Mouse (Mus musculus): ENCODE results near the gene Cdkn2b. TPM values are rescaled to one million over a fixed set of nuclear protein-coding genes. Genes with fewer than 3 reads are reported as not detected.

Gene Cdkn2b
- total RNA-seq, 2 experiments from 2014 or later: not detected

DNA sequence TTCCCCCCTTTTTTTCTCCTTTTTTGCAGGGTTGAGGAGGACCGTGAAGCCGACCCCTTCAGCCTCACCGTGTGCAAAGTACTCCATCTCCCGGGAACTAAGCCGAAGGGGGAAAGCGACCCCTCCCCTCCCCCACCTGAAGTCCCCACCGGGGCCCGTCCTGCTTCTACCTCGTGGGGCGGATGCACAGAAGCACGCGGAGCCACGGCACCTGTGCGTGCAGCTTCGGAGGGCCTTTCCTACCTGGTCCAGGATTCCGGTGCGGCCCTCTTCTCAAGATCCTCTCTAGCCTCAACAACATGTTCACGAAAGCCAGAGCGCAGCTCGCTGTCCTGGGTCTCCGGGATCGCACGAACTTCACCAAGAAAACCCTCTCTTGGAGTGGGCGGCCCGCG lies 16.8 kb downstream of the Cdkn2b start:
- no peak for ATAC-seq (ENCODE audit: poor library complexity, severe bottlenecking)

DNA sequence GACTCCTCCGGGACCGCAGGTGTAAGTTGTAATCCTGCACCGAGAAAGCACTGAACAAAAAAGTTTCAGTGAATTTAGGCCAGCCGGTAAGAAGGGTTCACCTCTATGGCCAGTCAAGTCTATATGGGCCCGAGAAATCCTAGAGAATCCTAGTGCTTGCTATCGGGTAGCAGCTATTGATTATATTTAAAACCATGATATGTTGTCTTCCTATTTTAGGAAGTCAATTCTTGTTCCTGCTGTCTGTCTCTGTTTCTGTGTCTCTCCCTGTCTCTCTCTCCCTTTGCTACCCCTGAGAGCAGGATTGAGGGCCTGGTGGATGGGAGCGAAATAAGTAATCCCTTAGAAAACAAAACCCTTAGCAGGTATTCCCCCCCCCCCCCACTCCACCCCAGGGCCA lies 17.3 kb downstream of the Cdkn2b start:
- no peak for ATAC-seq (ENCODE audit: poor library complexity, severe bottlenecking)

DNA sequence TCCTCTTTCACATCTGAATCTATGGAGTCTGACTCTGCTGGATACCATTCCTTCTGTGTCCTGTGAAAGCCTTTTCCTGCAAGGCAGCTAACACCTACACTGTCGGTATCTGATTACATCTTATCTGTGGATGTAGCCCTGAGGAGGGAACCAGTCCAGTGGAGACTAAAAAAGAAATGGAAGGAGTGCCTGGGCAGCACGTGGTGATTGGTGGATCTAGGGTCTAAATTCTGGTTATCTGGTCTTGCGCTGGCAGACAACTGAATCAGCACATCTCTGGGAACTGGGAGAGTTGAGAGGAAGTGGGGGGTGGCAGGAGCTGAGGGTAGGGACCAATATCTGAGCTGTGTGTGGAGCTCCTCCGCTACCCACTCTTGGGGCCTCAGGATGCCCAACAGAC lies 21.8 kb downstream of the Cdkn2b start:
- ATAC-seq (ENCODE audit: poor library complexity, severe bottlenecking): no peak

DNA sequence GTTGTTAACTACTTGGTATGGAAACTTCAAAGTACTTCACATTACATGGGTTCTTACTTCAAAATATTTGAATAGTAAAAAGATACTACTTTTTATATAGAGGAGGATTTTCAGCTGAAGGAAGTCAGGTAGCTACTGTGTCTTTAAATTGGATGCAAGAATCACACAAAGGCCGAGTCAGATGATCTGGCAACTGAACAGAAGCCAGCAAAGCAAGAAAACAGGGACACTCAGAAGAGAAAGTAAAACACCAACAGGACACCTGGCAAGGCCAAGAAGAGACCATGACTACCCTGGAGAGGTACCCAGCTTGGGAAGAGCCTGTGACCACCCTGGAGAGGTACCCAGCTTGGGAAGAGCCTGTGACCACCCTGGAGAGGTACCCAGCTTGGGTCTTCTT lies 24.3 kb downstream of the Cdkn2b start:
- no peak for ATAC-seq (ENCODE audit: poor library complexity, severe bottlenecking)

DNA sequence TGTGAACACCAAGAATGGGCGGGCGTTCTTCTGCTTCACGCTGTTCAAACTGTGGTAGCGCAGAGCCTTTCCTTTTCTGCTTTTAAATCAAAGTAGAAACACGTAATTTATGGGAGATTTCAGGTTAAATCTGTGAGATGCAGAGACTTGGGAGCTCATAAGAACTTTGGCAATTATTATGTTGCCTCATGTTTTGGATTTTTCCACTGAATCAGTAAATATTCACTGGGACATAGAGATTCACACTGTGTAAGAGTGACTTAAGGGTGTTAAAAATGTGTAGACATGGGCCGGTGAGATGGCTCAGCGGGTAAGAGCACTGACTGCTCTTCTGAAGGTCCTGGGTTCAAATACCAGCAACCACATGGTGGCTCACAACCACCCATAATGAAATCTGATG lies 25.2 kb downstream of the Cdkn2b start:
- ATAC-seq (ENCODE audit: poor library complexity, severe bottlenecking): no peak

DNA sequence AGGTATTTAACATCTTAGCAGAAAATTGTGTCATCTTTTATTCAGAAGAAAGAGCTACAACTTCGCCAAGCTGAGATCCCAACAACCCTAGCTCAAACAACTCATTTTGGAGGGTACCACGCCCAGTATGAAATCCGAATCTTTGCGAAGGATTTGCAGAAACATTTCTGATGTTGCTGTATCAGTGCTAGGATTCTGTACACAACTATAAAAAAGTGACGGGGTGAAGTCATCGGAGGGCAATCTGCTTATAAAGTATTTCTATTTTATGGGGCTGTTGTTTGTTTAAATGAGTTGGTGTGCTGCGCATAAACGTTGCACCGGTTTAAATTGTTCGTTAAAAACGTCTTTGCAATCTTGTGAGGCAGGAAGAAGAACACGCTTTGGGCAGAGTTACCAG lies 28.2 kb downstream of the Cdkn2b start:
- no peak for ATAC-seq (ENCODE audit: poor library complexity, severe bottlenecking)

DNA sequence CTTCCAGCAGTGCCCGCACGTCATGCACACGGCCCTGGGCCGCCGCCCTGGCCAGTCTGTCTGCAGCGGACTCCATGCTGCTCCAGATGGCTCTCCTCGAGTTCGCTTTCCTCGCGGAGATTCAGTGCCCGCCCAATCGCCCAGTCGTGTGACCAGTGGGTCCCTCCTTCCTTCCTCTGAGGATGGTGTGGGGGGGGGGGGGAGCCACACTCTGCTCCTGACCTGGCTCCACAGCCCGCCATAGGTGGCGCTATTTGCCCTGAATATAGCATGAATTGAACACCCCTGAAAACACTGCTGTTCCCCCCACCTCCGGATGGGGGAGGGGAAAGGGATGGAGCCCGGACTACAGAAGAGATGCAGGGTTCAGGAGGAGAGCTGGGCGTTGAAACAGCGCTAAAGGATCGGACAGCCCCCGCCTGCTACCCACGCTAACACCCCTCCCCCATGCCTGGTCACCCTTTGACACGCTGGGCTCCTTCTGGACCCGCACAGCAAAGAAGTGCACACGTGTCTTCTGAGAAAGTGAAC lies 28.7 kb downstream of the Cdkn2b start:
- ATAC-seq (ENCODE audit: poor library complexity, severe bottlenecking): peak; percentile 66

DNA sequence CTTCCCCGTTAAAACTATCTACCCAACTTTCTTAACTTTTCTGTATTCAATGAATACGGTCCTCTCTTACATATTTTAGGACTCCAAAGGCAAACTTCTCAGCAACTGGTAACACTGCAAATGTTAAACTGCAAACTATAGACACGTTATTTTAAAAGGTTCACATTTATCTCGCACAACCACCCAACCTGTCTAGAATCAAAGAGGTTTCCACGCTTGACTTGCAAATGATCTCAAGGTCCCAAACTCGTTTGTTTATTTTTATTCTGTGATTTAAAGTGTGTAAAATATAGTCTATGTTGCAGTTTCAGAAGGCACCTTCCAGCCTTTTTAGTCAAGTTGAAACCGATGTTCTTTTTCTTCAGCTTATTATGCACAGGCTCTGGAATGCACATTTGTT lies 29.6 kb downstream of the Cdkn2b start:
- no peak for ATAC-seq (ENCODE audit: poor library complexity, severe bottlenecking)

DNA sequence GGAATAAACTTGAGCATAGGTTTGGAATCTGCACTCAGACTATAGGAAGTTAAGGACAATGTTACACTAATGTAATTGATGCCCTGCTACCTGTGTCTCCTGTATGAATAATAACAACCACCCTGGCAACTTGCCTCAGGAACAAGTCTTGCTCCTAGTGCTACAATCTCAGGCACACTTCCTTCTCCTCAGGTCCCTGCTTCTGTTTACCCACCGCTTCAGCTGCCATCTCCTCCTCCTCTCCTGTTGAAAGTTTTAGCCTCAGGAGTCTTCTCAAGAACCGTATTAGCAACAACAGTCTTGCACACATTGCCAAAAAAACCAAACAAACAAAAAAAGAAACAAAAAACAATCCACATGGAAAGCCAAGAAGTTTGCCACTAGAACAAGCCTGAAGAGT lies 31.2 kb downstream of the Cdkn2b start:
- no peak for ATAC-seq (ENCODE audit: poor library complexity, severe bottlenecking)

DNA sequence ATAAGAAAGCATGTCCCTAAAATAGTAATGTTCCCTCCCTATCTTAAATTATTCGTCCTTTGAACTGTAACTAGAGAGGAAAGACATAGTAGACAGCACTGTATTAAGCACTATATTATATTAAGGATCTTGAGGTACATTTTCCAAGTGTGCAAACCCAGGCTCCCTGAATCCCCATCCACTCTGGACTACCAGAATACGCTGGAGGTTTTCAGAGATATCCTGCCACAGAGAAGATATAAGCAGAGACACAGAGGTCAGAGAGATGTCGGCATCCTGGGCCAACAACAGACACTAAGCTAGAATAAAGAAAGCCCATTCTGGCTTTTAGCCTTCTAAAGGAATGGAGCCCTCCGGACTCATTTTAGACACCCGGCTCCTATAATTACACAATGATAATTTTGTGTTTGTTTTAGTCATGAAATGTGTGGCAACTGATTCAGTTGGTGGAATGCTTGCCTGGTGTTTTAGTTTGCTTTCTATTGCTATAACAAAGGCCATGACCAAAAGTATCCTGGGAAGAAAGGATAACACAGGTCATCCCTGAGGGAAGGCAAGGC lies 33.4 kb downstream of the Cdkn2b start:
- ATAC-seq (ENCODE audit: poor library complexity, severe bottlenecking): no peak

DNA sequence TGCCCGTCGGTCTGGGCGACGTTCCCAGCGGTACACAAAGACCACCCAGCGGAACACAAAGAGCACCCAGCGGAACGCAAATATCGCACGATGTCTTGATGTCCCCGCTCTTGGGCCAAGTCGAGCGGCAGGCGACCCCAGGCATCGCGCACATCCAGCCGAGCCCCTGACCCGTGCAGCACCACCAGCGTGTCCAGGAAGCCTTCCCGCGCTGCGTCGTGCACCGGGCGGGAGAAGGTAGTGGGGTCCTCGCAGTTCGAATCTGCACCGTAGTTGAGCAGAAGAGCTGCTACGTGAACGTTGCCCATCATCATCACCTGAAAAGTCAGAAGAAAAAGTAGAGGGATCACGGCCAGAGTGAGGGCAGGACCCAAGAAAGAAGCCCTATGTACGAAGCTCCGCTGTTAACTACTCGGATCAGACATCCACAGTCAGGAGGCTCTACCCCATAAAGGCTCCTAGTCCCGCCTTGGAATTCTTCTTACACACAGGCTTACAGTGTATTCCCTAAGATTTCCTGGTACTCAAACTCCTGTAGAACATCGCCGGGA lies 34.1 kb downstream of the Cdkn2b start:
- no peak for ATAC-seq (ENCODE audit: poor library complexity, severe bottlenecking)

DNA sequence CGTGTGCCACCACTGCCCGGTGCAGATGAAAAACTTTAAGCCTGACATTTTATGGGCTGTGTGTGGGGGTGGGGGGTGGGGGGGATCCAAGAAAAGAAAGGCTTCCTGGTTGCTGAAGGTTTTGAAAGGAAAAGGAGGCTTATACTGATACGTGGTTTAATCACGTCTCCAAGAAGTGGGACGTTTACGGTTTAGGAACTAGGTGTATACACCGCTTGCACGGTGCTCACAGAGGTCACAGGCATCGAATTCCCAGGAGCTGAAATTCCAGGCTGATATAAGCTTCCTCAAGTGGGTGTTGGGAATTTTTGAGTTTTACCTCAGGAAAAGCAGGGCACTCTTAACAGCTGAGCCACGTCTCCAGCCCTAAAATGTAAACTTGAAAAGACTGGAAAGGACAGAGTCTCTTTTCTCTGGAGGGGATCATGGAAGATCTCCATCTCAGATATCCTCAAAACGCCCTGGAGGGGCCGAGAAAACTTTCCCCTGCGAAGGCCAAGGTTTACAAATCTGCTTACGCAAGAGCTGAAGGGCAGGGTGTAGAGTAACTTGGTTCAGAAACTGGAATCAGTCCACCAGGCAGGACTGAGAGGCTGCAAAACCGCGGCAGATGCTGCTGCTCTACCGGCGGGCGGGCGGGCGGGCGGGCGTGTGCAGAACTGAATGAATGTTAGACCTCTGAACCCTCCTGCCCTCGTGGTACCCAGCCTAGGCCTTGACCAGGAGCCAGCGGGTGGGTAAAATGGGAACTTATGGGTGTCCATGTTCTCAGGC lies 34.8 kb downstream of the Cdkn2b start:
- peak; percentile 16; the same call in 1 of the 2 replicates for ATAC-seq (ENCODE audit: poor library complexity, severe bottlenecking)

DNA sequence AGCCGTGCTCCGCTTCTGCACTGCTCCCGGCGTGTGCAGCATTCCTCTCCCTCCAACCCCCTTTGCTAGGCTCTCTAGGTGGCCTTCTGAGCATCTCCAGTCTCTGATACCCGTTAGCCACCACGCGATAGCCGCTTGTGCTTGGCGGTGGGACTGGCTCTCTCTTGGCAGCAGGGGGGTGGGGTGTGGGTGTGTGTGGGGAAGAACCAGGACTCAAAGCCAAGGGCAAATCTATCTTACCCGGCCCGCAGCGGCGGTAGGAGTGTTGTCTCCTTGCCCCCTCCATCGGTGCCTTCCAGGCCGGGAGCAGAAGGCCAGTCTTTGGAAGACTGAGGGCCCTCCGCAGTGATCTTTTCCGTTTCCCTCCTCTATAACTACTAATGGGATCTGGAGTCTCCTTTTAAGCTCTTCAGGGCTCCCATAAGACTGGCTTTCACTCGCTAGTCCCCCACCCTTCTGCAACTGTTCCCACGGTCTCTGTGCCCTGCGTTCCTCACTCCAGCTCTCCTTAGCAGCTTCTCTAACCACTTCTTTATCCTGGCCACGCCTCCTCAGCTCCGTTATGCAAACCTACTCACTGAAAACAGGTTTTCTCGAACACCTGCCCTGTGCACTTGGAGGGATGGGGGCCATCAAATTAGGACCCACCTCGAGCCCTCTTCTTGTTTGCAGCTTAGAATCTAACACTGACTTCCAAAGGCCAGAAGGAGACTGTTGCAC lies 35.9 kb downstream of the Cdkn2b start:
- ATAC-seq (ENCODE audit: poor library complexity, severe bottlenecking): no peak

DNA sequence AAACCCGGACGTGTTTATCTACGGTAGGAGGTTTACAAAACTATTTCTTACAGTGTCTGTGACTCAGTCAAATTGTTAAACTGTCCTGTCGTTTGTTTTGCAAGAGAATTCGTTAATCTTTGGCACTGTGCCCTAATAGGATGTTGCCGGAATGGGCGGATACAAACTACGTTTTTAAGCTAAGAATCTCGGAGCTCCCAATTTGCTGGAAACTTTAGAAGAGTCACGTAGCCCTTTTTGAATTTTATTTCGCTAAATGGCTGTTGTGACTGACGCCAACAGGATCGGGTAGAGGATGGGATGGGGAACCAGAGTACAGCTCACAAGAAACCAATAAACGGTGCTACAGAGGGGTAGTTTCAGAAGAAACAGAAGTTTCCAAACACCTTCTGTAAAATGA lies 36.8 kb downstream of the Cdkn2b start:
- ATAC-seq (ENCODE audit: poor library complexity, severe bottlenecking): 0 out of 2 replicates have a peak, but pooled peaks have one; percentile 2

DNA sequence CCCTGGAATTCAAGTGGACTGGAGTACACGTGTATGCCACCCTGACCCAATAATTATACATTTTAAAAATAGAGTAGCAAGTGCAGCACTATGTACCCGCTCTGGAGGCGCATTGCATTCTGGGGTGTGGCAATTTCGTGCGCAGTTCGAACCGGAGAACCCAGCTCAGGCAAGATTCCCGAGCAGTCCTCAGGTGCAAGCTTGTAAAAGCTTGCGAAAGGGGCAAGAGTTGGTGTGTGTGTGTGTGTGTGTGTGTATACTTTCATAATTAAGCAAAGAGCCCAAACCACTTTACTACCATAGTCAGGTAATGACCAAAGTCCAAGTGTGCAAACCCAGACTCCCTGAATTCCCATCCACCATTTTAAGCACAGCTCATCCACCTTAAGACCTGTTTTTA lies 37.3 kb downstream of the Cdkn2b start:
- ATAC-seq (ENCODE audit: poor library complexity, severe bottlenecking): peak; percentile 20

DNA sequence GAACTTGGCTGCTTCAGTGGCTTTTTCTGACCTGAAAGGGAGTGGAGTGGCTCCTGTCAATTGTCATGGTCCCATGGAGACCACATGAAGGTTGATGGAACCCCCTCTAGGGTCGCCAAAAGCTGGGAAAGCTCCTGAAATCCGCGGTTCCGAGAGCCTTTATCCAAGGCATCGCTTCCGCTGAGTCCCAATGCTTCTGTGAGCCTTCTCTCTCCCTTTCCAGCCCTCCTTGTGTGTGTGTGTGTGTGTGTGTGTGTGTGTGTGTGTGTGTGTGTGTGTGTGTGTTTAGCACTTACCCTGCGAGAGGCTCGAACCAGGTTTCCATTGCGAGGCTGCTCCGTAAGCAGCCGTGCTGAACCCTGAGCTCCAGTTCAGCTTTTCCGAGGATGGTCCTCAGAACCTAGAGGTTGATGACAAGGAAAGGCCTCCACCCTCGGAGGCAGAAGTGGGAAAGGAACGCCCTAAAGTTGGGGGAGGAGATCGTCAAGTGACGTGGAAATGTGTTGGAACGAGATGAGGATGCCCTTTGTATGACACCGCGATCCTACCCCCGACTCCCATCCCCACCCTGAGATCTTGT lies 37.8 kb downstream of the Cdkn2b start:
- ATAC-seq (ENCODE audit: poor library complexity, severe bottlenecking): peak; percentile 19

DNA sequence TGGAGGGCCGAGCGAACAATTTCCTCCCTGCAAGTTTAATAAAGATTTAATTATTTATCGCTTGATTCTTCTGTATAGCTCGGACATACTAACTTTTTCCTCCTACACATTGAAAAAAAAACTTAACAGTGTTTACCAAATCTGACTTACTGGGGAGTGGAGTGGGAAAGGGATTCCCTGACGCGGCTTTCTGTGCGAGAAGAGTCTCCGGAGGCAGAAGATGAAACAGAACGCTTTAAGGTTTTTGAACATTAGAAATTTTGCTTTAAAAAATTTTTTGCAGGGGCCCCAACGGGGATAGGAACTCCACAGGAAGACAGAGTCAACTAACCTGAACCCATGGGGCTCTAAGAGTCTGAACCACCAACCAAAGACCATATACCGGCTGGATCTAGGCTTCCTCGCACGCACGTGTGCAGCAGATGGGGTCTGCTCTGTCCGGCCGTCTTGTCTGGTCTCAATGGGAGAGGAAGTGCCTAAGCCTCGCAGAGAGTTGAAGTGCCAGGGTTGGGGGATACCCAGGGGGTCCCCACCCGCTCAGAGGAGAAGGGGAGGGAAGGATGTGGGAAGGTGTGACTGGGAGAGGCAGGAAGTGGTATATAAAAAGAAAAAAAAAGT lies 38.6 kb downstream of the Cdkn2b start:
- peak; percentile 28; the same call in 1 of the 2 replicates for ATAC-seq (ENCODE audit: poor library complexity, severe bottlenecking)

DNA sequence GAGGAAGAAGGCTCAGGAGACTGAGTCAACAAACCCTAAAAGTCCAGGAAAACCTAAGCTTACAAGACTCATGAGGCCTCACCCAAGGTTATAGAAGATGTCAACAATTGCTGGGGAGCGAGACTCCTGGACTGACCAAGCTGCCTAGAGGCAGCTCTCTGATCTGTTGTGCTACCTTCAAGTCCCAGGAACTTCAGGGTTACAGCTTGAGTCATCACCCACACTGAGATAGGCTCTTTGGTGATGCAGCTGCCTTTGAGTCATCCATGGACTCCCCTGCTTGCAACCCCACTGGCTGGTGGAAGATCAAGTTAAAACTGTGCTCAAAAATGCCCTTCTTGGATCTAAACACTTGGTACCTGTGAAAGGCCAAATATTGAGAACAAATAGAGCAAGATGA lies 53.1 kb downstream of the Cdkn2b start:
- ATAC-seq (ENCODE audit: poor library complexity, severe bottlenecking): no peak
